Mouse (Mus musculus) effector memory CD4-positive, alpha-beta T cell, adult 7 months (primary cell): Measurements from ENCODE around the gene Morf4l1. TPM values are rescaled to one million over a fixed set of nuclear protein-coding genes. Genes with fewer than 3 reads are reported as not detected.

ENCODE experiments used
- polyA plus RNA-seq: library from polyadenylated mRNA; unstranded; fragments of 100-300 nt; shearing (Covaris generic); gene quantifications from one replicate; pipeline ENCODE4 v1.2.1, GENCODE M21; 2017

The Morf4l1 gene
- 343 TPM for polyA plus RNA-seq

GRCm38 (mm10) chr9:90114567-90115307 is at the start of gene Morf4l1:
Morf4l1 (minus strand) TSS chr9:90114774.

DNA sequence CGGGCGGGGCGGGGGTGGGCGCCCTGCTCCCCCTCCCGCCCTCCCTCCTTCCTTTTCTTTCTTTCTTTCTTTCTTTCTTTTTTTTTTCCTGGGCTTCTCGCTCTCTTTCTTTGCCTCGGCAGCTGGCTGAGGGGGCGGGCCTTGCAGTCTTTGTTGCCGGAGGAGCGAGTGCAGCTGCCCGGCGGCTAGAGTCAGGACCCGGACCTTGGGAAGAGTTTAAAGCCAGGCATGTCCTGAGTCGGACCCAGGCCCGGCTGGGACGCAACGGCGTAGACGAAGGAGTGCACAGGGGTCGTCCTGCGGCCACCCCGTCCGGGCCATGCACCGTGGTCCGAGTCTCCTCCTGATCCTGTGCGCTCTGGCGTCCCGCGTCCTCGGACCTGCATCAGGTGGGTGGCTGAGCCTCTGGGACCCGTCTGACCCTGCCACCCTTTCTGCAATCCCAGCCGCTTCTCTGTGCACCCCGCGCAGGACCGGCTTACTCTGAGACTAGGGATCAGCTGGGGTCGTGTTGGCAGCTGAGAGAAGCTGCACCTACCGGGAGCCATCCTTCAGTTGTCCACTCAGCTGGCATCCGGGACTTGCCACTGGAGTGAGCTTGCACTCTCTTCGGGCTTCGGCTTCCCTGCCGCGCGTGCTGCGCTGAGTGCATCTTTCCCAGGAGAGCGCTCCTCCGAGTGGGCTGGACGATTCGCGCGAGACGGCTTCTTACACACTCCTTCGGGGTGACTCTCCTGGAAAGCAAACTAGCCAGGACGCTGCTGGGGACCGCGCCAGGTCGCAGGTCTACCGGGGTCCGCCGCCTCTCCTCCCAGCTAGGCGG is 48.6 kb upstream of the Morf4l1 start, which contains the start of gene Adamts7:
Gene Adamts7, plus strand, starts transcription at position 144 of the 823 bp plus-strand sequence.

DNA sequence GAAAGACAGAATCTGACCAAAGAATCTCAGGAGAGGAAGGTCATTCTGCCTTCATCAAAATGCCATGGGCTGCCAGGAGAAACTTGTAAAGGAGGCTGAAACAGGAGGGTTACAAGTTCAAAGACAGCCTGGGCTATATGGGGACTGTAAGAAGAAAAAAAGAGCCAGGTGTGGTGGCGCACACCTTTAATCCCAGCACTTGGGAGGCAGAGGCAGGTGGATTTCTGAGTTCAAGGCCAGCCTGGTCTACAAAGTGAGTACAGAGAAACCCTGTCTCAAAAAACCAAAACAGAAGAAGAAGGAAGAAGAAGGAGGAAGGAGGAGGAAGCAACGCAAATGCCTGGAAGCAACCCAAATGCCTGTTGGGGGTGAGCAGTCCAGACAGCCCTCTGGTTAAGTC is 60.7 kb downstream of the Morf4l1 start, which contains the start of gene Ctsh:
Gene Ctsh, plus strand, starts transcription at position 301 of the 400 bp plus-strand sequence.

Other genes starting within 250 kb of the Morf4l1 start
- 0.72 TPM for gene Rasgrf1, start 204.9 kb downstream of the Morf4l1 start, polyA plus RNA-seq
- gene Ctsh, start 60.6 kb downstream of the Morf4l1 start, polyA plus RNA-seq, result not detected
- gene Adamts7, start 48.3 kb upstream of the Morf4l1 start, polyA plus RNA-seq, result 0.10 TPM
- gene Tbc1d2b, start 156.0 kb upstream of the Morf4l1 start, polyA plus RNA-seq, result 34.2 TPM